In genomic region chr11:96743000-96743399, GRCm38 (mm10) we compare ENCODE assay signal across 14 mouse cellular contexts. TPM values are rescaled to one million over a fixed set of nuclear protein-coding genes. Genes with fewer than 3 reads are reported as not detected.
DNase-seq lines count a peak whose midpoint lies in the region; ATAC-seq and TF ChIP-seq lines count a peak whose summit lies in the region.
"Had no signal": no experiment of that assay in that cellular context is flagged by ENCODE, and none has a peak within 500 bp of the region (broad histone marks: within the 10 kb centered on the region; RNA-seq: fewer than 3 reads in every experiment).

No protein-coding gene starts in this region.

- WGBS in kidney, embryonic 16.5 days: 50% methylated on average over 11 of the region's 11 CpGs
- 27% methylated on average over 11 of the region's 11 CpGs for WGBS in forebrain, embryonic 16.5 days
- 50% methylated on average over 11 of the region's 11 CpGs for WGBS in midbrain, embryonic 12.5 days
- 79% methylated on average over 11 of the region's 11 CpGs for WGBS in embryonic facial prominence, embryonic 10.5 days

- H3K4me3 ChIP-seq in kidney, embryonic 16.5 days (ENCODE audit: low read length): no peak overlapping the region
- H3K4me3 ChIP-seq in ES-Bruce4 (ENCODE audit: low read depth, low read length): no peak overlapping the region
- H3K4me3 ChIP-seq in forebrain, embryonic 16.5 days (replicated peaks; ENCODE audit: low read length): no peak overlapping the region
- no peak overlapping the region for H3K4me3 ChIP-seq in midbrain, embryonic 12.5 days
- no peak overlapping the region for H3K4me3 ChIP-seq in embryonic facial prominence, embryonic 10.5 days
- H3K4me3 ChIP-seq: erythroblast, embryonic 14.5 days; liver, embryonic 13.5 days had no signal

- no peak for DNase-seq in kidney, adult 9 months
- no peak for DNase-seq in frontal cortex, adult 2 months (ENCODE audit: extremely low spot score in 1 of 2, low spot score in 1 of 2)
- no peak for DNase-seq in adrenal gland, postnatal 10 days
- no peak for DNase-seq in embryonic facial prominence, embryonic 10.5 days (ENCODE audit: low spot score)
- DNase-seq: gastrocnemius, postnatal 25 days; heart, postnatal 36 days; kidney, postnatal 10 days; liver, embryonic 13.5 days; right cerebral cortex, postnatal 14 days had no signal

- TF ChIP-seq EP300 in ES-Bruce4 (IDR thresholded peaks at IDR 0.05; ENCODE audit: insufficient read depth, low read depth, low read length): no peak

- peak overlapping the region; percentile 57; the same call in 1 of the 2 replicates for H3K27ac ChIP-seq in kidney, embryonic 16.5 days (ENCODE audit: low read length)
- no peak overlapping the region for H3K27ac ChIP-seq in ES-Bruce4 (ENCODE audit: insufficient read depth, low read length)
- no peak overlapping the region for H3K27ac ChIP-seq in forebrain, embryonic 16.5 days (ENCODE audit: low read length)
- peak overlapping the region; percentile 70 for H3K27ac ChIP-seq in midbrain, embryonic 12.5 days (replicated peaks)
- no peak overlapping the region for H3K27ac ChIP-seq in embryonic facial prominence, embryonic 10.5 days (replicated peaks)
- H3K27ac ChIP-seq: liver, embryonic 13.5 days had no signal

- peaks cover 30% of the 10 kb centered on the region for H3K4me1 ChIP-seq in kidney, embryonic 16.5 days (ENCODE audit: insufficient read depth, low read length)
- H3K4me1 ChIP-seq in ES-Bruce4 (ENCODE audit: control insufficient read depth, insufficient read depth, low read length): peaks cover 2% of the 10 kb centered on the region
- peaks cover 23% of the 10 kb centered on the region for H3K4me1 ChIP-seq in forebrain, embryonic 16.5 days (replicated peaks; ENCODE audit: control insufficient read depth, insufficient read depth, low read length)
- H3K4me1 ChIP-seq in midbrain, embryonic 12.5 days: peaks cover 53% of the 10 kb centered on the region
- peaks cover 42% of the 10 kb centered on the region for H3K4me1 ChIP-seq in embryonic facial prominence, embryonic 10.5 days
- H3K4me1 ChIP-seq: liver, embryonic 13.5 days had no signal

- 0 out of 2 replicates have a peak overlapping the region, but pooled peaks have one; percentile 30 for H3K9ac ChIP-seq in kidney, embryonic 16.5 days (replicated peaks; ENCODE audit: low read length)
- peak overlapping the region; percentile 14; the same call in 1 of the 2 replicates for H3K9ac ChIP-seq in ES-Bruce4 (ENCODE audit: low read depth, poor library complexity, severe bottlenecking)
- H3K9ac ChIP-seq in forebrain, embryonic 16.5 days (replicated peaks; ENCODE audit: low read depth, low read length): no peak overlapping the region
- H3K9ac ChIP-seq in midbrain, embryonic 12.5 days (replicated peaks): no peak overlapping the region
- H3K9ac ChIP-seq: liver, embryonic 13.5 days had no signal

- ATAC-seq in kidney, embryonic 16.5 days (ENCODE audit: low FRiP score, low TSS enrichment): no peak
- ATAC-seq in forebrain, embryonic 16.5 days: peak; percentile 54
- no peak for ATAC-seq in midbrain, embryonic 12.5 days (ENCODE audit: low FRiP score, low read depth)

- H3K36me3 ChIP-seq in kidney, embryonic 16.5 days (ENCODE audit: insufficient read depth, low read length): no peaks in the 10 kb centered on the region
- H3K36me3 ChIP-seq in ES-Bruce4 (ENCODE audit: control insufficient read depth, insufficient read depth, low read length, poor library complexity, severe bottlenecking): no peaks in the 10 kb centered on the region
- H3K36me3 ChIP-seq in forebrain, embryonic 16.5 days (ENCODE audit: control insufficient read depth, insufficient read depth): no peaks in the 10 kb centered on the region
- H3K36me3 ChIP-seq in midbrain, embryonic 12.5 days: no peaks in the 10 kb centered on the region
- H3K36me3 ChIP-seq in embryonic facial prominence, embryonic 10.5 days (replicated peaks): no peaks in the 10 kb centered on the region
- H3K36me3 ChIP-seq: liver, embryonic 13.5 days had no signal

- no peak for TF ChIP-seq CTCF in ES-Bruce4 (IDR thresholded peaks at IDR 0.05; ENCODE audit: low read depth, low read length)

- peak overlapping the region; percentile 21; the same call in 1 of the 2 replicates for H3K4me2 ChIP-seq in kidney, embryonic 16.5 days (replicated peaks; ENCODE audit: low read depth, low read length)
- H3K4me2 ChIP-seq in forebrain, embryonic 16.5 days (ENCODE audit: low read length): no peak overlapping the region
- H3K4me2 ChIP-seq in midbrain, embryonic 12.5 days (replicated peaks): peak overlapping the region; percentile 4; the same call in 1 of the 2 replicates
- H3K4me2 ChIP-seq: liver, embryonic 13.5 days had no signal

- TF ChIP-seq POLR2A in ES-Bruce4 (IDR thresholded peaks at IDR 0.05; ENCODE audit: insufficient read depth, low read length): no peak

- no peaks in the 10 kb centered on the region for H3K9me3 ChIP-seq in kidney, embryonic 16.5 days (ENCODE audit: low read length)
- H3K9me3 ChIP-seq in ES-Bruce4 (replicated peaks; ENCODE audit: control insufficient read depth, insufficient read depth, low read length, poor library complexity, severe bottlenecking): no peaks in the 10 kb centered on the region
- no peaks in the 10 kb centered on the region for H3K9me3 ChIP-seq in forebrain, embryonic 16.5 days (ENCODE audit: control insufficient read depth, low read length)
- H3K9me3 ChIP-seq in midbrain, embryonic 12.5 days: no peaks in the 10 kb centered on the region
- no peaks in the 10 kb centered on the region for H3K9me3 ChIP-seq in embryonic facial prominence, embryonic 10.5 days
- H3K9me3 ChIP-seq: liver, embryonic 13.5 days had no signal

- peaks cover 8% of the 10 kb centered on the region; the same call in 1 of the 2 replicates for H3K27me3 ChIP-seq in kidney, embryonic 16.5 days (ENCODE audit: insufficient read depth, low read length)
- no peaks in the 10 kb centered on the region for H3K27me3 ChIP-seq in ES-Bruce4 (ENCODE audit: control insufficient read depth, insufficient read depth, low read length, poor library complexity, severe bottlenecking)
- H3K27me3 ChIP-seq in forebrain, embryonic 16.5 days (replicated peaks; ENCODE audit: control insufficient read depth, insufficient read depth, low read length): peaks cover 38% of the 10 kb centered on the region
- H3K27me3 ChIP-seq in midbrain, embryonic 12.5 days: no peaks in the 10 kb centered on the region; the same call in 1 of the 2 replicates
- peaks cover 53% of the 10 kb centered on the region for H3K27me3 ChIP-seq in embryonic facial prominence, embryonic 10.5 days (replicated peaks; ENCODE audit: low read depth, poor library complexity, severe bottlenecking)

RNA-seq across cellular contexts. Expression of gene Snx11, which starts 34.4 kb away (rescaled TPM):
- polyA plus RNA-seq in kidney, embryonic 16.5 days (2015; fragmentation: Nextera tagmentation; extraction: Ambion mirVana): 20.1 and 21.8 TPM in 2 replicates
- 27.3 and 31.1 TPM in 2 replicates for polyA plus RNA-seq in ES-Bruce4 (2011; ENCODE audit: insufficient read depth, insufficient read length, low read depth, missing spikeins)
- polyA plus RNA-seq in forebrain, embryonic 16.5 days (2015; fragmentation: Nextera tagmentation; extraction: Ambion mirVana): 43.1 and 44.1 TPM in 2 replicates
- 40.1 and 42.6 TPM in 2 replicates for polyA plus RNA-seq in midbrain, embryonic 12.5 days (2016; fragmentation: Nextera tagmentation; extraction: Ambion mirVana)
- polyA plus RNA-seq in frontal cortex, adult 2 months (2012; rRNA removed): 42.0 and 48.0 TPM in 2 replicates
- total RNA-seq in adrenal gland, postnatal 10 days (2021): 10 to 100 TPM; 19.2 to 22.9 TPM
- polyA plus RNA-seq in embryonic facial prominence, embryonic 10.5 days (2016; fragmentation: Nextera tagmentation; extraction: Ambion mirVana): 22.4 and 25.5 TPM in 2 replicates

RNA-seq across cellular contexts. Expression of gene Cbx1, which starts 45.9 kb away (rescaled TPM):
- polyA plus RNA-seq in kidney, embryonic 16.5 days (2015; fragmentation: Nextera tagmentation; extraction: Ambion mirVana): 109 and 121 TPM in 2 replicates
- polyA plus RNA-seq in ES-Bruce4 (2011; ENCODE audit: insufficient read depth, insufficient read length, low read depth, missing spikeins): 201 and 202 TPM in 2 replicates
- polyA plus RNA-seq in forebrain, embryonic 16.5 days (2015; fragmentation: Nextera tagmentation; extraction: Ambion mirVana): 87.7 and 93.3 TPM in 2 replicates
- polyA plus RNA-seq in midbrain, embryonic 12.5 days (2016; fragmentation: Nextera tagmentation; extraction: Ambion mirVana): 156 and 166 TPM in 2 replicates
- 37.5 and 42.8 TPM in 2 replicates for polyA plus RNA-seq in frontal cortex, adult 2 months (2012; rRNA removed)
- total RNA-seq in adrenal gland, postnatal 10 days (2021): 10 to 100 TPM; 64.9 to 73.1 TPM
- 201 and 213 TPM in 2 replicates for polyA plus RNA-seq in embryonic facial prominence, embryonic 10.5 days (2016; fragmentation: Nextera tagmentation; extraction: Ambion mirVana)

Comparison
In these comparisons a context has a peak if more than half of its experiments do, and no peak if none do; other contexts are left out.
1. H3K27ac ChIP-seq: peak in kidney, embryonic 16.5 days (single experiment) and midbrain, embryonic 12.5 days (single experiment); none in ES-Bruce4 (single experiment), forebrain, embryonic 16.5 days (single experiment) and embryonic facial prominence, embryonic 10.5 days (single experiment).
2. H3K9ac ChIP-seq: peak in kidney, embryonic 16.5 days (single experiment) and ES-Bruce4 (single experiment); none in forebrain, embryonic 16.5 days (single experiment) and midbrain, embryonic 12.5 days (single experiment).